Mouse (Mus musculus) large intestine, adult 2 months (tissue): Measurements from ENCODE around the gene Map4k5. TPM values are rescaled to one million over a fixed set of nuclear protein-coding genes. Genes with fewer than 3 reads are reported as not detected.

Experiments
- DNase-seq: peaks from one replicate; pipeline ENCODE4 v3.0.0-alpha.2; 2012; ENCODE audit warnings: low read depth, low spot score
- WGBS: fragments of 180-500 bp; shearing (Covaris S2); methylation state at CpG from one replicate; pipeline ENCODE4 v1.1.7; 2018; 5-methylcytosine and 5-hydroxymethylcytosine counted together
- polyA plus RNA-seq: library from polyadenylated mRNA; depleted of rRNA; stranded (reverse); fragments of >200 nt; gene quantifications from 2 replicates; pipeline ENCODE4 v1.2.3, GENCODE M21; 2012

Map4k5 gene
- polyA plus RNA-seq, 1 experiment, result 2.0 TPM

DNA sequence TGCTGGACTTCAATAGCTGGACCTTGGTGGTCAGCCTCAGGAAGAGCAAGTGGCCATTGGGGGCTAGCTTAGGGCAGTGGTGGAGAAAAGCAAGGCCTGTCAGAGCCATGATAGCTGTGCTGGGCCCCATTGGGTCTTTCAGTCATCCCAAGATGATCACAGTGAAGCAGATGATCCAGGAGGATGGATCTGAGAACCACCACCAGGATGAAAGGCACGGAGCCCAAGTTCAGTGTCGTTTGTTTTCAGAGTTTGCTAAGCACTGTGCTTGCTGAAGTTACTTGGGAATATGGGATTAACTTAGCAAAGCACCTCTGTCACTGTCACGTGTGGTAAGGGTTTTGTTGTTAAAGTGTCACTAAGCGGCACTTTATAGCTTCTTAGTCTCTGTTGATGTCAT lies 92.4 kb downstream of the Map4k5 start:
- WGBS, result 68% methylated on average over 4 of the region's 4 CpGs

DNA sequence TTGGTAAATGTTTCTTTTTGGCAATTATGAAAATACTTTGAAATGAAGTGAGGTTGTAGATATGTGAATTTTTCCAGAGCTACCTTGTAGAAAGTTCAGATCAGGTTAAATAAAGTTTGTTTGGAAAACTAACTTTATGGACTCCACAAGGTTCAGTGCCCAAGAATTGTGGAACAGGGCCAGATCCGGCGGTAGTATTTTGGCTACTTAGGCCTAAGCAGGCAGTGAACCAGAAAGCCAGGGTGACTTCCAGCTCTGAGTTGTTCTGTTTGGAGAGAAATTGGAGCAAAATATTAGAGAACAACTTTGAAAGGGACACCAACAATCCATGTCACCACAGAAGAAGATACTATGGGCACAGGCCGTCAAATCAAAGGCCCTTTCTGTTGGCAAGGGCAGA lies 96.7 kb downstream of the Map4k5 start:
- WGBS, result 73% methylated on average over 3 of the region's 3 CpGs
- DNase-seq, result no peak

More for the DNA sequence above, 92.4 kb downstream of the Map4k5 start:
- DNase-seq, result no peak

DNA sequence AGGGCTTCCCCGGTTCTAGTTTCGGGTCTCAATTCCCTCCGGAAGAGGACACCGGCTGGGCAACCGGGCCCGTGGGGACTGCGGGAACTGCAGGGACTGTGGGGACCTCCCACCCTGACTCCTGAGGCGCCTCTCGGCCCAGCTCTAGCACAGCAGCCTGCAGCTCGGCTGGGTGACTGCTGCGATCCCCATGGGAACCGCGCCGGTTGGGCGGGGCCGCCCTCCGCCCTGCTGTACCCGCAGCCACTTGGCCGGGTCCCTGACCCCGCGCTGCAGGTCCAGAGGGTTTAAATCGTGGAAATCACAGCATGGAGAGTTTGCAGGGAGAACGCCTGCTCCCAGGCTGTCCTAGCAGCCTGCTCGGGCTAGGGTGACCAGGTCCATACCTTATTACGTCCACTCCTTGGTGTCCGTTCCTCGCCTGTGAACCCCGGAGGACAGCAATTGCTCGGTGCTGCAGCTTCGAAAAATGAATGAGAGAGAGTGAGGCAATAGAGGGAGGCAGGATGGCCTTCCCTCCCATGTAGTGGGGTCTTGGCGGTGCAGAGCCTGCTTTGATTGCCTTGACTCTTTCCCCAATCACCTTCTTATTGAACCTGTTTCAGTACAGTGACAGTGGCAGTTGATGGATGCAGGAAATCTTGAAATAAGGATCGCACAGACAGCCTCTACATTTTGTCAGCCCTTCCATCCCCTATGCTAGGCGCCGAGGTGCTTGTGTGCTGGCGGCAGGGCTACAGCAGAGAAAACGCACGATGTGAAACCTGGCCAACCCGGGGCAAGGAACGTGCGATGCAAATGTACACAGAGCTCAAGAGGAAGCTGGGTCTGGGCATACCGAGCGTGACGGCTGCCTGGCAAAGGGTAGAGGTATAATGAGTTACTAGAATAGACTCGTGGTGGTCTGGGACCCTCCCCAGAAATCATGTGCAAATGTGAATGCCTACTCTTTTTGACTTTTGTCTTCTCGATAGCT lies 102.2 kb downstream of the Map4k5 start, which contains the start of gene Cdkl1:
Gene Cdkl1 (minus strand): TSS at position 738 of the 976 bp plus-strand sequence.
- no peak for DNase-seq

DNA sequence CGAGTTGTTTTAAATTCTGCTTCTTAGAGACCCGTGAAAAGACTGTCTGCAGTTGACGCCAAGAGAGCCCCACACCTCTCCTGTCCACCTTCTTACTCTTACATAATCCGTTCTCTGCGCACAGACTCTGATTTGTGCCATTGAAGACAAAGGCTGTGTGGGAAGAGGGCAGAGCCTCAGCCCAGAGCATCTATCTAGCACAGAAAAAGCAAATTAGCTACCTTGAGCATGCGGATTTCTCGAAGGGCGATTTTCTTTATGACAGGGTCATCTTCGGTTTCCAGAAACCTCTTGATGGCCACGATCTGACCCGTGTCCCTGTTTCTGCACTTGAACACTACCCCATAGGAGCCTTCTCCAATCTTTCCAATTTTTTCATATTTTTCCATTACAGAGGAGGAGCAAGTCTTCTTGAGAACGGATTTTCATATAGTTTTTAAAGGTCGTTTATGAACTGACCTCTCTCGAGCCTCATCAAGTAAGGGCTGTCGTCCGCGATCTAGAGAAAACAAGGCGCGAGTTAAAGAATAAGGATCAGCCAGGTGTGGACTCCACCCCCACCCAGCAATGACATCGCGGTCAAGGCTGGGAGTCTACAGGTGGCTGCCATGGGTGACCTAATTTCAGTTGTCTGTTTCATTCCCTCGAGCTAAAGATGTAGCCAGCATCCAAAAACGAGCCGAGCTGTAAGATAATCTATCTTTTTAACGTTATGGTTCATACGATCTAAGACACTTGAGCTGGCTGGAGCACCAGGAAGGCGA lies 103.1 kb downstream of the Map4k5 start:
- WGBS, result 39% methylated on average over 27 of the region's 27 CpGs
- DNase-seq, result no peak

More for the DNA sequence above, 102.2 kb downstream of the Map4k5 start, which contains the start of gene Cdkl1:
- whole genome bisulfite sequencing, result 2% methylated on average over 45 of the region's 45 CpGs

DNA sequence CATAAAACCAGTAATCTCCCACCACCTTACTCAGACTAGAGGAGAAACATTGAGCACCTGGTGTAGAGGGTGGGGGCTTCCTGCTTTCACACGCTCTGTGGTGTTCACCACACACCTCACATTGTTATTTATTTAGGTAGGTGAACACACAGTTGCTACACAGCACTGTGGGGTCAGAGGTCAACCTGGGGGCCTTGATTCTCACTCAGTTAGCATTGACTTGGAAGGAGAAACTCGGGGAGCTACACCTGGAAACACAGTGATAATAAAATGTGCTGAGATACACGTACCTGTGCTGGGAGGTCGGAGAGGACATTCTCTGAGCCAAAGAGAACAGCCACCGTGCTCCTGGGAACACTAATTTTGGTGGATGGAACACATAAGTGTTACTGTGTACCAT lies 104.6 kb downstream of the Map4k5 start:
- DNase-seq, result no peak
- WGBS, result 60% methylated on average over 5 of the region's 5 CpGs

DNA sequence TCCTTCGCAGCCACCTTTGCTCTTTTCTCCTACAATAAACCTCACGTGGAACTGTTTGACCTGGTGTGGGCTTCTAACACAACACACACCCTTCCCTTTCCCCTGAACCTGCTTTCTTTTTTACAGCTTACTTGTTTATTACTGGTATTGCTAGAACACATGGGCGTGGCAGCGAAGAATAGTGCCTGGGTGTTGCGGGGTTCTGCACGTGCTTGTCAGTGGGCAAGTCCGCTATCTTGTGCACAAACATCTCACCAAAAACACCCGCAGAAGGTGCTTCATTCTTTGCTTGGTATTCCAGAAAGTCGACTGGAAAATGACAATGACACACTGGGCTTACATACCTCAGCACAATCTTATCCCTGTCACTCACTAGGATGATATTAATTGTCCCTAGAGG lies 107.5 kb downstream of the Map4k5 start:
- DNase-seq, result no peak

DNA sequence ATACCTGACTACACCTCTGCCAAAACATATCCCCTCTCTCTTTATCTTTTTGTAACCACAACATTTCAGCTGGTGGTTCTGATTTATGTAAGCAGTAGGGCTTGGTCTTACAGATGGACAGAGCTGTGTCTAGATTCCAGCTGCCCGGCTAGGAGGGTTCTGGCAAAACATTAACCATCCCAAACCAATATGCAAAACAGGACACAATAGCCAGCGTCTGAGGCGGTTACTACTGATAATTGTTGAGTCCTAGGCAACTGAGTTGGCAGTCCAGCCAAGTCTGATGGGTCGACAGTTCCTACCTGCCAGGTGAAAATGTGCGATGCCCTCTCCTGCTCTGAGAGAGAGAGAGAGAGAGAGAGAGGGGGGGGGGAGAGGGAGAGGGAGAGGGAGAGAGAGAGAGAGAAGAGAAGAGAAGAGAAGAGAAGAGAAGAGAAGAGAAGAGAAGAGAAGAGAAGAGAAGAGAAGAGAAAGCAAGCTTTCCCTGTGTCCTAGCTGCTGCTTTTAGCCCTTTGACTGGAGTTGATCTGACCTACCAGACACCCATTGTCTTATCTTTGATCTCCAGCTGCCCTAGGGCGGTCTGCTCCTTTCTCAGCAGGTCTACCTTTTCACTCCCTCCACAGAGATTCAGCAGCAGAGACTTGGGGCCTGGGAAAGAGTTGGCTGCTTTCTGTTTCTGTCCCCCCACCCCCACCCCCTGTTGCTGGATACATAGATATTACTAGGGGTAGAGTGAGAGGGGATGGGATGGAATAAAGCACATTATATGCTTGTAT lies 109.6 kb downstream of the Map4k5 start:
- 35% methylated on average over 6 of the region's 6 CpGs for WGBS
- DNase-seq, result no peak

More for the DNA sequence above, 107.5 kb downstream of the Map4k5 start:
- WGBS, result 39% methylated on average over 9 of the region's 9 CpGs

DNA sequence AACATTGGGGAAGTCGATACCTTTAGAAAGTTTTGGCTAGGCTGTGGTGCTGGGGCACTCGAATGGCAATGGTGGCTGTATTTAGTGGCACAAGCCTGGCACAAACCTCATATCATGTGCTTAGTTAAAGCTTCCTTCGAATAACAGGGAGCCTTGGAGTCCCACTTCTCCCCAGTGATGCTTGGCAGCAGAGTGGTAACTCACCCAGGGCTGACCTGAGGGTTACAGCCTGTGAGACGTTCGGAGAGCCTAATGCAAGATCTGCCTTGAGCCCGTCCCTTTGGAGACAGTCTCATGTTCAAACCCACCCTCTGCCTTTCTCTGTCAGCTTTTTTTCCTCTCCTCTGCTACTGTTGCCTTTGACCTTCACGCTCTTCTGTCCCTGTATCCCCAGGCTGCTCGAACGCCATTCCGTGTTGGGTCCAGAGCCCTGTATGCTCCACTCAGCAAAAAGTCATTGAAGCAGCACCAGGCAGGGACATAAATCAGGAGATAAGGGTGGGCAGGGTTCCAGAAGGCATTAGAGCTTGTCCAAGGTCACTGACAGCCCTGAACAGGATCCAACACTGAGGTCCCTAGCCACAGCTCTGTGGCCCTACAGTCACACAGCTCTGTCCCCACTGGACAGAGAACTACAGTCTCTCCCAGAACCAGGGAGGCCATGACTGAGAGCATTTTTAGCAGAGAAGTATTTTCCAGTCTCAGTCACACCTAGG lies 110.9 kb downstream of the Map4k5 start:
- 57% methylated on average over 10 of the region's 10 CpGs for WGBS
- no peak for DNase-seq

DNA sequence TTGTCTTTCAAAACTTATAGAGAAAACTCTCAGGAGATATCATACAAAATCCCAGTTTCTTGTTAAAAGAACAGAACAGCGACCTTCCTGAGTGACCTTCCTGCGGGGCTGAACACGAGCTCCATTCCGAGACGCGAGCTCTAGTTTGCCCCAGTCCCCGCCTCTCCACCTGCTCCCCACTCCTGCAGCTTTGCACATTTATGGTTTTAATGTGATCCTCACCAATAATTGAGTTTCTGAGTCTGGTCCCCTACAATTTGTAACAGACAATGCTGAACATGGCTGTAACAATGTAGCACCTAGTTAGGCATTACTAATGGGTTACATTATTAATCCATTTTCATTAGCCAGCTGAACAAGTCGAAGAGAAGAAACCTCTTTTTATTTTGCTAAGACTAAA lies 111.5 kb downstream of the Map4k5 start:
- WGBS, result 76% methylated on average over 8 of the region's 8 CpGs

DNA sequence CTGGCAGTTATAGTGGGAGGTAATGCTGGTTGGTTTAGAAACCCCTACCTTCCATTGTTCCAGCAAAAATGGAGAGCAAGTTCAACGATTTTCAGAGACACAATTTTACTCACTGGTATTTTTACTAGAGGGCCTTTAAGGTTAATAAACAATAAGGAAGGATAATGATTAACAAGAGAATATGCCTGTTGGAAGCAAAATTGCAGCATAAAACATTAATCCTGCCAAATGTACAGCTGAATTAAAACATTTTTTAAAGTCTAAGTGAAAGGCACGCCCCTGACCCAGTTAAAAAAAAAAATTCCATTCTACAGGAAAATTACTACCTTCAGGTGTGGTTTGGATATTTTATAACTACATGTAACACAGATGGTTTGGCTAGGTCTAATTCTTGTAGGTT lies 115.0 kb downstream of the Map4k5 start:
- DNase-seq, result no peak
- 24% methylated on average over 2 of the region's 2 CpGs for WGBS

More for the DNA sequence above, 111.5 kb downstream of the Map4k5 start:
- DNase-seq, result no peak

DNA sequence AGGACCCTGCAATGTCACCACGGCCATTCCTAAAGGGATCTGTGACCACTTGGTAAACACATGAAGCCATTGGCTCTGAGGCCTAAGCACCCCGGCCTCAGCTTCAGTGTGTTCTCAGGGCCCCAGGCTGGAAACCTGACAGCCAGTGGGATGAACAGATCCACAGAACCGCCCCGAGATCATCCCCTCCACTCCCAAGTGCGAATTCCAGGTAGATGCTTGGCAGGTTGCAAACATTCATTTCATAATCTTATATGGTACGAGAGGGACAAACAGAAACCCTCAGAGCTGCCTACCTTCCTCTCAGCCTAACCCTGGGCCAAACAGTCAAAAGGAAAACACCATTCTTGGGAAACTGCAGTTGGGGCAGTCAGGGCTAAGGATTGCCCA lies 115.7 kb downstream of the Map4k5 start:
- WGBS, result 47% methylated on average over 6 of the region's 6 CpGs
- DNase-seq, result no peak

DNA sequence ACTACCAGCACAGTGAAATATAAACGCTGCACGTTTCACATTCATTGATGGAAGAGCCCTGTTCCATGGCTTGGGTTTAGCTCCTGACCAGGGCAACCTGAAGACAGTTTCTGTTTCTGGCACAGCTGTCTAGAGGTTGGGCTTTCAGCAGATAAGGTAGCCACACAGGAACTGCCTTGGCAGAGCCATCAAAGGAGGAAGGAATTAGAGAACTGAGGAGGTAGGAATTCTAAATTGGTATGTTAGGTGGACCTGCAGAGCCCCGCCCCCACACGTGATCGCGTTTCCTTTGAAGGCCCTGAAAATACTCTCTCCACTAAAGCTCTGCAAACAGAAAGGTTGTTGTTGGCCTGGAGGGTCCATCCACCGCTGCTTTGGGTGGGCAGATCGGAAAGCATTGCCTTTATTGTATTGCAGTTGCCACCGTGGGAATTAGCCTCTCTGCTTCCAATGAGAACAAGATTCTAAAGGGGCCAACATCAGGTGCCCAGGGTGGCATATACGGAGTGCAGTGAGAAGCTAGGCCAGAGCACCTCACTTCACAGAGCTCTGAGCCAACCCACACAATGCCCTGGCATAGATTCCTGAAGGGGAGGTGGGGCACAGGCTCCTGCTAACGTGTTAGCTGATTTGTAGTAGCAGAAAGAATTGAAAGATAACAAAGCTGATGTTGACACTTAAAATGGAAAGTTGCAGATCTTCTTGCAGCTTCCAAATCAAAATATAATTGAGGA lies 116.2 kb downstream of the Map4k5 start:
- WGBS, result 27% methylated on average over 11 of the region's 11 CpGs
- no peak for DNase-seq

DNA sequence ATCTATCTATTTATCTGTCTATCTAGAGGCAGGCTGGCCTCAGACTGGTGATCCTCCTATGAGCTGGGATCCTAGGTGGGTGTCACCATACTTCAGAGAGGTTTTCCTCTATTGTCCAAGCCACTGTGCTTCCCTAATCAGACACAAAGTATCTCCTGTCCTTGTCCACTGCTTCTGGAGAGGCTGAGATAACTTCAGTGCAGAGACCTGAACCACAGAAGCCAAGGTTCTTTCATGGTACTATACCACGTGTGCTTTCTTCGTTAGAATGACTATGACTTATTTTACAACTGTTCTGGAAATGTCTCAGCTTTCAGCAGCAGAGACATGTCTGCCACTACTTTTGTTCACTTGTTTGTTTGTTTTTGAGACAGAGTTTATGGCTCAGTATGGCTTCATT lies 124.2 kb downstream of the Map4k5 start:
- WGBS, result 76% methylated on average over 2 of the region's 2 CpGs
- no peak for DNase-seq

DNA sequence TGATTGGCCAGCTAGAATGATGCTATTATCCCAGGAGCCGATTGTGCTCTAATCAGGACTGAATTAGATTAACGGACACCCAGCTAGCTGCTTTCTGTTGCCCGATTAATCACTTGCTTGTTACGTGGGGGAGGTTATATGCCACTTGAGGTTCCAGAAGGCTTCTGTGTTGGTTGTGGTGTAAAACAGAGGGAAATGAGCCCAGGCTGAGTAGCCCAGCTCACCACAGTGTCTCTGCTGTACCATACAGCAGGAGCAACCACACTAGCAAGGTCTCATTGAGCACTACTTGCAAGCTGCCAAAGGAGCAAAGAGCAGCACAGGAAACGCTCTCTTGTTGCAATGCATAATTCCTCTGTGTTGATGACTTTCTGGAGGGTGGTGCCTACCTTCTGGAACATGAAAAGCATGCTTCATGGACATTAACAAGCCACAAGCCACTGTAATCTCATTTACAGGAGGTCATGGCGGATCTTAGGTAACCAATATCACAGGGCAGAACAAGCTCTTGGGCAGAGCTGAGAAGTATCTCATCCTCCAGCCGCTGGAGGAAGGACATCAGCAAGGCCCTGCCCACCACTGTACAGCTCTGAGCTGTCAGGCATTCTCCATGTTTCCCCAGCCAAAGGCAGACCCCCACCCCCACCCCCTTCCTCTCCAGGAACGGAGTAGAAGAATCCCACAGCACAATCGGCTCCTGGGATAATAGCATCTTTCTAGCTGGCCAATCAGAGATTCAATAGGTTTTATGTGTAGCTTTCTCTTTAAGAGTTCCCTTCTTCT lies 125.3 kb downstream of the Map4k5 start:
- 70% methylated on average over 9 of the region's 9 CpGs for WGBS

DNA sequence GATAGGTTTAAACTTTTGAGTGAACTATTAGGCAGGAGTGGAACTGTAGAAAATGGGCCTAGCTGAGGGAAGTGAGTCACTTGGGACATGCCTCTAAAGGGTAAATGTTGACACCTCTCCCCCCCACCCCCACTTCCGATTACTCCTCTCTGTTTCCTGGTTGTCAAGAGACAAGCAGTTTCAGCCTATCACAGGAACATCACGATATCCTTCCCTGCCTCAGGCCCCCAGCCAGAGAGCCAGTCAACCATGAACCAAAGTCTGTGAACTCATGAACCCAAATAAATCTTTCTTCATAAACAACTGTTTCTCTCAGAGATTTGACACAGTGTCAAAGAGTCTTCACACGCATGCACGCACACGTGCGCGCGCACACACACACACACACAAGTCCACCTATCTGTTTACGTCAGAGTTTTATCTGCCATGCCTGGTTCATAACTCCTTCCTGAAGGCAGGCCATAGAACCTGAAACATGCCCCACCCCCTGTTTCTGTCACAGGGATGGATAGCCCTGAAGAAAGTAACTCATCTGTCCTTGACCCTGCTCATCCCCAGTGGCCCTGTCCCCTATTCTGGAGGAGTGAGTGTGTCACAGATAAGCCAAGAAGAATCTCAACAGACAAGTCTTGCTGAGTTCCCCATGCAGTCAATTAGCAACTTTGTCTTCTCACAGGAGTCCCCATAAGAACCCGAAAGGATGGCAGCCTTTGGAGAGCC lies 126.7 kb downstream of the Map4k5 start:
- no peak for DNase-seq
- whole genome bisulfite sequencing, result 82% methylated on average over 10 of the region's 10 CpGs

More for the DNA sequence above, 125.3 kb downstream of the Map4k5 start:
- DNase-seq, result no peak

DNA sequence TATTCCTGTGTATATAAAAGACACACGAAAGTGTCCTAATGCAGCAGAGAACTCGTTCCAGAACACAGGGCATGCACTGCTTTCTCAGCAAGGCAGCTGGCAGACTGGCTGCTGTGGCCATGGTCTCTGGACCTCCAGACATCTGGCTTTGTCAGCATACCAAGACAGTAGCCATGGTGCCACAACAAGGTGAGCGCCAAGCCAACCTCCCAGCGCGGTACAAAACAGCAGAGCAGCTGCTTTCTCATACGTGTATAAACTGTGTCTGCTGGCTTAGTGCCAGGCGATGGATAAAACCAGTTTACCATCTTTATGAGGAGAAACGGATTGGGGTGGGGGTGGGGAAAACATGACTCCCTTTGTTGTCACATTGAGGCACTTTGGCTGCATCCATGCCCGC lies 127.5 kb downstream of the Map4k5 start:
- DNase-seq, result no peak
- 35% methylated on average over 9 of the region's 9 CpGs for WGBS

DNA sequence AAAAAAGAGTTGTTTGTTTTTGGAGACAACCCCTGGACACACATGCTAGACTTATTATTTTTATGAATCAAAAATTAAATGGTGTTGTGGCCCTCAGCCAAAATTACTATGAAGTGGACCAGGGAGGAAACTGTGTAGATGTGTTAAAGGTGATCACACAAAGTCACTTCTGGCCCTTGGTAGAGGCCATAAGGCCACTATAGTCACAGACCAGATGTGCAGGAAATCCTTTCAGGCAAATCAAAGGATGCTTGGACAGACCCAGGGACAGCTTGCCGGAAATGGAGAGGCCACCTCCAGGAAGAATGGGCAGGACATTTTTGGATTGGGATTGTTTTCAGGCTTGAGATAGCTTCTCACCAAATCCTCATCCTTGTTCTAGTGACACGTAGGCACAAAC lies 131.4 kb downstream of the Map4k5 start:
- DNase-seq, result no peak
- WGBS, result 76% methylated on average over 2 of the region's 2 CpGs
